Mouse (Mus musculus): ENCODE results near the gene Cachd1. TPM values are rescaled to one million over a fixed set of nuclear protein-coding genes. Genes with fewer than 3 reads are reported as not detected.

Gene Cachd1
- polyA plus RNA-seq, 1 experiment from 2014 or later = 7.0 TPM

- WGBS = 67% methylated on average over 2 of the region's 2 CpGs
- DNase-seq (ENCODE audit: low spot score) = no peak
These were observed 267.2 kb downstream of the Cachd1 start for GRCm38 (mm10) chr4:101043691-101044090.

GRCm38 (mm10) chr4:101044149-101044548 is 267.7 kb downstream of the Cachd1 start:
- no peaks in the 10 kb centered on the region for H3K36me3 ChIP-seq (ENCODE audit: control insufficient read depth, insufficient read depth, low read length)
- no peak for ATAC-seq (ENCODE audit: low FRiP score, low TSS enrichment)
- H3K4me1 ChIP-seq (replicated peaks; ENCODE audit: control insufficient read depth, insufficient read depth) = no peaks in the 10 kb centered on the region
- H3K27ac ChIP-seq (replicated peaks) = no peak overlapping the region
- TF ChIP-seq CTCF (IDR thresholded peaks at IDR 0.05; ENCODE audit: low read depth) = no peak
- no peak for TF ChIP-seq EP300 (optimal IDR thresholded peaks at IDR 0.05)
- no peaks in the 10 kb centered on the region for H3K9me3 ChIP-seq (ENCODE audit: control insufficient read depth, low read length)
- H3K9ac ChIP-seq (ENCODE audit: low read length) = no peak overlapping the region
- no peaks in the 10 kb centered on the region for H3K27me3 ChIP-seq (ENCODE audit: control insufficient read depth, insufficient read depth, low read length)
- no peak overlapping the region for H3K4me2 ChIP-seq (replicated peaks; ENCODE audit: low read depth)
- H3K4me3 ChIP-seq (ENCODE audit: low read depth, low read length) = no peak overlapping the region
- DNase-seq (ENCODE audit: low spot score) = no peak

More at GRCm38 (mm10) chr4:101043691-101044090, 267.2 kb downstream of the Cachd1 start:
- TF ChIP-seq CTCF (IDR thresholded peaks at IDR 0.05; ENCODE audit: low read depth) (no peak), EP300 (optimal IDR thresholded peaks at IDR 0.05) (no peak)
- no peaks in the 10 kb centered on the region for H3K4me1 ChIP-seq (replicated peaks; ENCODE audit: control insufficient read depth, insufficient read depth)
- H3K36me3 ChIP-seq (ENCODE audit: control insufficient read depth, insufficient read depth, low read length) = no peaks in the 10 kb centered on the region
- H3K9me3 ChIP-seq (ENCODE audit: control insufficient read depth, low read length) = no peaks in the 10 kb centered on the region
- no peak overlapping the region for H3K9ac ChIP-seq (ENCODE audit: low read length)
- no peak for ATAC-seq (ENCODE audit: low FRiP score, low TSS enrichment)
- H3K27ac ChIP-seq (replicated peaks) = no peak overlapping the region
- no peaks in the 10 kb centered on the region for H3K27me3 ChIP-seq (ENCODE audit: control insufficient read depth, insufficient read depth, low read length)
- no peak overlapping the region for H3K4me2 ChIP-seq (replicated peaks; ENCODE audit: low read depth)
- no peak overlapping the region for H3K4me3 ChIP-seq (ENCODE audit: low read depth, low read length)

- no peak overlapping the region for H3K4me2 ChIP-seq (replicated peaks; ENCODE audit: low read depth)
- TF ChIP-seq EP300 (optimal IDR thresholded peaks at IDR 0.05) (no peak), CTCF (IDR thresholded peaks at IDR 0.05; ENCODE audit: low read depth) (no peak)
- H3K4me1 ChIP-seq (replicated peaks; ENCODE audit: control insufficient read depth, insufficient read depth) = no peaks in the 10 kb centered on the region
- no peak overlapping the region for H3K4me3 ChIP-seq (ENCODE audit: low read depth, low read length)
- no peak for DNase-seq (ENCODE audit: low spot score)
- H3K9me3 ChIP-seq (ENCODE audit: control insufficient read depth, low read length) = no peaks in the 10 kb centered on the region
- no peaks in the 10 kb centered on the region for H3K27me3 ChIP-seq (ENCODE audit: control insufficient read depth, insufficient read depth, low read length)
- no peak for ATAC-seq (ENCODE audit: low FRiP score, low TSS enrichment)
- H3K9ac ChIP-seq (ENCODE audit: low read length) = no peak overlapping the region
- no peak overlapping the region for H3K27ac ChIP-seq (replicated peaks)
- WGBS = 47% methylated on average over 4 of the region's 4 CpGs
- no peaks in the 10 kb centered on the region for H3K36me3 ChIP-seq (ENCODE audit: control insufficient read depth, insufficient read depth, low read length)
These were observed 270.1 kb downstream of the Cachd1 start for GRCm38 (mm10) chr4:101046576-101046975.

GRCm38 (mm10) chr4:101062146-101062545 is 285.7 kb downstream of the Cachd1 start:
- TF ChIP-seq EP300 (optimal IDR thresholded peaks at IDR 0.05) = no peak
- no peak for TF ChIP-seq CTCF (IDR thresholded peaks at IDR 0.05; ENCODE audit: low read depth)
- Histone ChIP-seq H3K27me3 (ENCODE audit: control insufficient read depth, insufficient read depth, low read length) (no peaks in the 10 kb centered on the region), H3K4me3 (ENCODE audit: low read depth, low read length) (no peak overlapping the region), H3K36me3 (ENCODE audit: control insufficient read depth, insufficient read depth, low read length) (no peaks in the 10 kb centered on the region), H3K4me2 (replicated peaks; ENCODE audit: low read depth) (no peak overlapping the region), H3K9ac (ENCODE audit: low read length) (no peak overlapping the region), H3K4me1 (replicated peaks; ENCODE audit: control insufficient read depth, insufficient read depth) (no peaks in the 10 kb centered on the region), H3K9me3 (ENCODE audit: control insufficient read depth, low read length) (no peaks in the 10 kb centered on the region), H3K27ac (replicated peaks) (no peak overlapping the region)
- ATAC-seq (ENCODE audit: low FRiP score, low TSS enrichment) = no peak
- WGBS = 57% methylated on average over 2 of the region's 2 CpGs
- DNase-seq (ENCODE audit: low spot score) = no peak

GRCm38 (mm10) chr4:101066401-101066800 is 289.9 kb downstream of the Cachd1 start:
- no peak overlapping the region for H3K4me3 ChIP-seq (ENCODE audit: low read depth, low read length)
- H3K4me2 ChIP-seq (replicated peaks; ENCODE audit: low read depth) = no peak overlapping the region
- no peaks in the 10 kb centered on the region for H3K9me3 ChIP-seq (ENCODE audit: control insufficient read depth, low read length)
- DNase-seq (ENCODE audit: low spot score) (no peak), ATAC-seq (ENCODE audit: low FRiP score, low TSS enrichment) (no peak)
- H3K27me3 ChIP-seq (ENCODE audit: control insufficient read depth, insufficient read depth, low read length) = no peaks in the 10 kb centered on the region
- H3K9ac ChIP-seq (ENCODE audit: low read length) = no peak overlapping the region
- 50% methylated on average over 5 of the region's 5 CpGs for WGBS
- no peaks in the 10 kb centered on the region for H3K4me1 ChIP-seq (replicated peaks; ENCODE audit: control insufficient read depth, insufficient read depth)
- H3K27ac ChIP-seq (replicated peaks) = no peak overlapping the region
- no peak for TF ChIP-seq EP300 (optimal IDR thresholded peaks at IDR 0.05)
- no peak for TF ChIP-seq CTCF (IDR thresholded peaks at IDR 0.05; ENCODE audit: low read depth)
- no peaks in the 10 kb centered on the region for H3K36me3 ChIP-seq (ENCODE audit: control insufficient read depth, insufficient read depth, low read length)

GRCm38 (mm10) chr4:101068786-101069153 is 292.3 kb downstream of the Cachd1 start, which contains the start of gene Raver2:
Gene Raver2, plus strand, starts transcription at chr4:101068983.
- ATAC-seq (ENCODE audit: low FRiP score, low TSS enrichment) (peak; percentile 90), DNase-seq (ENCODE audit: low spot score) (peak; percentile 75)
- Histone ChIP-seq H3K27ac (replicated peaks) (peak within 1 kb of the TSS; percentile 56), H3K4me2 (replicated peaks; ENCODE audit: low read depth) (peak within 1 kb of the TSS; percentile 91), H3K9ac (ENCODE audit: low read length) (peak within 1 kb of the TSS; percentile 78), H3K4me1 (replicated peaks; ENCODE audit: control insufficient read depth, insufficient read depth) (no peaks in the 10 kb centered on the region), H3K9me3 (ENCODE audit: control insufficient read depth, low read length) (no peaks in the 10 kb centered on the region), H3K27me3 (ENCODE audit: control insufficient read depth, insufficient read depth, low read length) (no peaks in the 10 kb centered on the region), H3K4me3 (ENCODE audit: low read depth, low read length) (peak within 1 kb of the TSS; percentile 76), H3K36me3 (ENCODE audit: control insufficient read depth, insufficient read depth, low read length) (no peaks in the 10 kb centered on the region)
- 3% methylated on average over 42 of the region's 54 CpGs for WGBS
- TF ChIP-seq EP300 (optimal IDR thresholded peaks at IDR 0.05) (no peak), CTCF (IDR thresholded peaks at IDR 0.05; ENCODE audit: low read depth) (peak; percentile 52)

Data from stomach, postnatal 0 days (tissue).